Mouse (Mus musculus) colon, adult 2 months (tissue): Measurements from ENCODE around the gene Nat10. TPM values are rescaled to one million over a fixed set of nuclear protein-coding genes. Genes with fewer than 3 reads are reported as not detected.

Experiments used
- polyA plus RNA-seq: library from polyadenylated mRNA; depleted of rRNA; stranded (reverse); fragments of >200 nt; gene quantifications from 2 replicates; pipeline ENCODE4 v1.2.3, GENCODE M21; 2012; rRNA removed

Nat10 gene
- 25.5 and 32.9 TPM in 2 replicates for polyA plus RNA-seq

GRCm38 (mm10) chr2:103760906-103761716 lies at the start of gene Nat10:
Gene Nat10, minus strand, starts transcription at chr2:103761270.

GRCm38 (mm10) chr2:103797491-103798009 lies 36.5 kb upstream of the Nat10 start, which contains the start of gene Caprin1:
Gene Caprin1, minus strand, starts transcription at chr2:103797649.

Other genes starting within 250 kb of the Nat10 start
- gene Abtb2, start 195.0 kb downstream of the Nat10 start, polyA plus RNA-seq = 9.0 and 12.4 TPM in 2 replicates
- gene Caprin1, start 36.4 kb upstream of the Nat10 start, polyA plus RNA-seq = 98.1 and 115 TPM in 2 replicates
- 11.8 and 12.7 TPM in 2 replicates for gene Lmo2, start 196.7 kb upstream of the Nat10 start, polyA plus RNA-seq